Mouse (Mus musculus): ENCODE measurements at regions not wholly inside any gene's neighbourhood (a gene's known extent, or its start where the extent isn't known, plus 50 kb on each side); places are given as distances from the start of the nearest gene placed in this dataset.
"Not testable (repeated sequence)": the region's sequence is repeated elsewhere in the genome, so short reads cannot be mapped to it uniquely, and the experiment has no call there.

GRCm38 (mm10) chr3:61913186-61913585, 425.0 kb upstream of the Arhgef26 start:
- DNase-seq (ENCODE audit: low spot score in 2 of 2): not testable (repeated sequence)

DNA sequence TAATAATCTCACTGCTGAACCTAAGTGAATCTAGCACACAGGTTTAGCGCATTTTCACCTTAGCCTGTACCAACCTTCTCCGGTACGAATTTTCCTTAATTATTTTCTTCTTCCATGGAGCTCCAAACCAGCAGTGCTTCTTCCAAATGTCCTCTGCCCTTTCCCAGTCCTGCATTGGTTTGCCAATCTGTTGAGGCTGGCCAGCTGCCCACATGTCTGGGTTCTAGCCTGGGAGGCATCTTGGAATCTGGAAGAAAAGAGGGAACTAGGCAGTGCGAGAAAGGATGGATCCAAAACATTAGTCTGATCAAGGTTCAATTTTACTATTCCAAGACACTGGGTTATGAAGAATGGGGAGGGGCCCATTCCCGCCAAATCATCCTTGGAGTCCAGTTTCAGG, 422.0 kb upstream of the Arhgef26 start:
- peak in 1 of 2 experiments; percentile 5 for DNase-seq (ENCODE audit: low spot score in 2 of 2)

Data from layer of hippocampus, adult 18-20 months (tissue).